Mouse (Mus musculus): ENCODE data around the gene Rhob.

DNA sequence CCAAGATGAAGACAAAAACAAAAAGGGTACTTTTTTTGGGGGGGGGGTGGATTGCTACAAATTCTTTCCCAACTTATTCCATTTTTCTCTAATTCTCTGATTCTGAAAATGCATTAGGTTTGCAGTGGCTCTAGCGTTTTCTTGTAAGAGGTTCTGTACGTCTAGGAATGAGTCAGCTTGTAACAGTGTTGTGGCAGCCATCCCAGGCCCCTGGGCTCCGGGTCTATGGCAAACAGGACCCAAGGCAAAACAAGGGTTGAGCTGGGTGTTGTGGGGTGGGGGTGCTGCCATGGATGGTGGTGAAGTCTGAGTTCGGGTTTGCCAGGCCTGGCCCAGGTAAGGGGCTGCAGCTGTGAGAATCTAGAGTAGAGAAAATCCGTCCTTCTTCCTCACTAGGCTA, 37.3 kb downstream of the Rhob start:
- TF ChIP-seq CTCF (IDR thresholded peaks at IDR 0.05; ENCODE audit: low read depth) (no peak), EP300 (optimal IDR thresholded peaks at IDR 0.05) (no peak)
